Mouse (Mus musculus) layer of hippocampus, adult 11-12 months (tissue): ENCODE measurements around the gene Fam76a.
A peak's percentile ranks its signal among the peaks of the same experiment; 100 is the strongest.

Experiments used
- DNase-seq: peaks from one replicate; pipeline ENCODE4 v3.0.0; 2022; ENCODE audit warnings: low spot score

The Fam76a gene

GRCm38 (mm10) chr4:132922558-132923008 is at the start of gene Fam76a:
Gene Fam76a, minus strand, starts transcription at chr4:132922558.
- peak; percentile 100 for DNase-seq

GRCm38 (mm10) chr4:132972101-132972500 is 49.7 kb upstream of the Fam76a start:
- no peak for DNase-seq

GRCm38 (mm10) chr4:132971601-132972000 is 49.2 kb upstream of the Fam76a start:
- DNase-seq, result no peak

GRCm38 (mm10) chr4:132968105-132968938 is 46.0 kb upstream of the Fam76a start:
- no peak for DNase-seq

- no peak for DNase-seq
Observed at GRCm38 (mm10) chr4:132964473-132964872, 42.1 kb upstream of the Fam76a start.

- no peak for DNase-seq
Observed at GRCm38 (mm10) chr4:132964064-132964463, 41.7 kb upstream of the Fam76a start.

GRCm38 (mm10) chr4:132963436-132963835 is 41.1 kb upstream of the Fam76a start:
- no peak for DNase-seq

- no peak for DNase-seq
Observed at GRCm38 (mm10) chr4:132962628-132963027, 40.3 kb upstream of the Fam76a start.

- no peak for DNase-seq
Observed at GRCm38 (mm10) chr4:132961866-132962265, 39.5 kb upstream of the Fam76a start.

GRCm38 (mm10) chr4:132960864-132961639 is 38.7 kb upstream of the Fam76a start:
- DNase-seq, result peak; percentile 40

- no peak for DNase-seq
Observed at GRCm38 (mm10) chr4:132960313-132960712, 38.0 kb upstream of the Fam76a start.

GRCm38 (mm10) chr4:132959679-132960045 is 37.3 kb upstream of the Fam76a start:
- DNase-seq, result no peak

GRCm38 (mm10) chr4:132958741-132959678 is 36.7 kb upstream of the Fam76a start:
- no peak for DNase-seq

- no peak for DNase-seq
Observed at GRCm38 (mm10) chr4:132955395-132955791, 33.0 kb upstream of the Fam76a start.

- no peak for DNase-seq
Observed at GRCm38 (mm10) chr4:132954530-132955394, 32.4 kb upstream of the Fam76a start.

GRCm38 (mm10) chr4:132950999-132951398 is 28.6 kb upstream of the Fam76a start:
- DNase-seq, result no peak

GRCm38 (mm10) chr4:132949882-132950532 is 27.6 kb upstream of the Fam76a start:
- no peak for DNase-seq

GRCm38 (mm10) chr4:132946047-132947001 is 24.0 kb upstream of the Fam76a start:
- peak; percentile 66 for DNase-seq
